Mouse (Mus musculus): Measurements from ENCODE around the gene P3h2.

The P3h2 gene

GRCm38 (mm10) chr16:26065060-26065459 lies 40.5 kb downstream of the P3h2 start:
- DNase-seq (ENCODE audit: low spot score) = no peak

GRCm38 (mm10) chr16:26060239-26061085 lies 45.1 kb downstream of the P3h2 start:
- DNase-seq (ENCODE audit: low spot score) = no peak

GRCm38 (mm10) chr16:26053631-26054030 lies 52.0 kb downstream of the P3h2 start:
- DNase-seq (ENCODE audit: low spot score) = no peak

GRCm38 (mm10) chr16:26049393-26050087 lies 56.0 kb downstream of the P3h2 start:
- no peak for DNase-seq (ENCODE audit: low spot score)

- no peak for DNase-seq (ENCODE audit: low spot score)
These were observed 57.7 kb downstream of the P3h2 start for GRCm38 (mm10) chr16:26047870-26048269.

- no peak for DNase-seq (ENCODE audit: low spot score)
These were observed 58.2 kb downstream of the P3h2 start for GRCm38 (mm10) chr16:26047396-26047795.

- no peak for DNase-seq (ENCODE audit: low spot score)
These were observed 63.7 kb downstream of the P3h2 start for GRCm38 (mm10) chr16:26041929-26042303.

- DNase-seq (ENCODE audit: low spot score) = no peak
These were observed 64.3 kb downstream of the P3h2 start for GRCm38 (mm10) chr16:26041021-26041928.

GRCm38 (mm10) chr16:26039320-26039719 lies 66.3 kb downstream of the P3h2 start:
- DNase-seq (ENCODE audit: low spot score) = no peak

- DNase-seq (ENCODE audit: low spot score) = no peak
These were observed 70.1 kb downstream of the P3h2 start for GRCm38 (mm10) chr16:26035525-26035924.

GRCm38 (mm10) chr16:26035079-26035478 lies 70.5 kb downstream of the P3h2 start:
- DNase-seq (ENCODE audit: low spot score) = no peak

GRCm38 (mm10) chr16:26029424-26030012 lies 76.1 kb downstream of the P3h2 start:
- DNase-seq (ENCODE audit: low spot score) = no peak

GRCm38 (mm10) chr16:26026416-26026815 lies 79.2 kb downstream of the P3h2 start:
- no peak for DNase-seq (ENCODE audit: low spot score)

- DNase-seq (ENCODE audit: low spot score) = no peak
These were observed 81.0 kb downstream of the P3h2 start for GRCm38 (mm10) chr16:26024543-26024942.

GRCm38 (mm10) chr16:26023352-26023751 lies 82.2 kb downstream of the P3h2 start:
- no peak for DNase-seq (ENCODE audit: low spot score)

GRCm38 (mm10) chr16:26021759-26022158 lies 83.8 kb downstream of the P3h2 start:
- no peak for DNase-seq (ENCODE audit: low spot score)

- DNase-seq (ENCODE audit: low spot score) = no peak
These were observed 99.8 kb downstream of the P3h2 start for GRCm38 (mm10) chr16:26005811-26006210.

GRCm38 (mm10) chr16:26003261-26003660 lies 102.3 kb downstream of the P3h2 start:
- no peak for DNase-seq (ENCODE audit: low spot score)

GRCm38 (mm10) chr16:26002848-26003247 lies 102.7 kb downstream of the P3h2 start:
- DNase-seq (ENCODE audit: low spot score) = no peak

- DNase-seq (ENCODE audit: low spot score) = no peak
These were observed 111.0 kb downstream of the P3h2 start for GRCm38 (mm10) chr16:25994605-25995004.

GRCm38 (mm10) chr16:25987221-25987620 lies 118.4 kb downstream of the P3h2 start:
- no peak for DNase-seq (ENCODE audit: low spot score)

GRCm38 (mm10) chr16:25983635-25984034 lies 121.9 kb downstream of the P3h2 start:
- peak; percentile 50 for DNase-seq (ENCODE audit: low spot score)

All from testis, postnatal 10 days (tissue).